Mouse (Mus musculus): ENCODE data around the gene Lyl1. TPM values are rescaled to one million over a fixed set of nuclear protein-coding genes. Genes with fewer than 3 reads are reported as not detected.
"Not testable (repeated sequence)": the region's sequence is repeated elsewhere in the genome, so short reads cannot be mapped to it uniquely, and the experiment has no call there.

Lyl1 gene
- polyA plus RNA-seq, 1 experiment, result not detected

GRCm38 (mm10) chr8:84668081-84668480 is 33.2 kb upstream of the Lyl1 start:
- Histone ChIP-seq H3K4me1 (ENCODE audit: control insufficient read depth, insufficient read depth, low read length) (no peaks in the 10 kb centered on the region), H3K4me3 (ENCODE audit: insufficient read depth, low read length) (no peak overlapping the region), H3K27ac (ENCODE audit: insufficient read depth, low read length) (no peak overlapping the region)
- no peak for TF ChIP-seq POLR2A (IDR thresholded peaks at IDR 0.05; ENCODE audit: low read depth, low read length)
- TF ChIP-seq CTCF (IDR thresholded peaks at IDR 0.05; ENCODE audit: borderline replicate concordance, insufficient read depth, low read length), result no peak

- TF ChIP-seq POLR2A (IDR thresholded peaks at IDR 0.05; ENCODE audit: low read depth, low read length) (no peak), CTCF (IDR thresholded peaks at IDR 0.05; ENCODE audit: borderline replicate concordance, insufficient read depth, low read length) (no peak)
- H3K27ac ChIP-seq (ENCODE audit: insufficient read depth, low read length), result no peak overlapping the region
- H3K4me3 ChIP-seq (ENCODE audit: insufficient read depth, low read length), result no peak overlapping the region
- H3K4me1 ChIP-seq (ENCODE audit: control insufficient read depth, insufficient read depth, low read length), result no peaks in the 10 kb centered on the region
Measured at GRCm38 (mm10) chr8:84668731-84669485, 32.3 kb upstream of the Lyl1 start.

GRCm38 (mm10) chr8:84670295-84671006 is 30.8 kb upstream of the Lyl1 start:
- H3K4me1 ChIP-seq (ENCODE audit: control insufficient read depth, insufficient read depth, low read length); H3K27ac ChIP-seq (ENCODE audit: insufficient read depth, low read length); H3K4me3 ChIP-seq (ENCODE audit: insufficient read depth, low read length): not testable (repeated sequence)

GRCm38 (mm10) chr8:84677305-84677704 is 24.0 kb upstream of the Lyl1 start:
- Histone ChIP-seq H3K4me1 (ENCODE audit: control insufficient read depth, insufficient read depth, low read length) (no peaks in the 10 kb centered on the region), H3K27ac (ENCODE audit: insufficient read depth, low read length) (no peak overlapping the region), H3K4me3 (ENCODE audit: insufficient read depth, low read length) (no peak overlapping the region)
- TF ChIP-seq CTCF (IDR thresholded peaks at IDR 0.05; ENCODE audit: borderline replicate concordance, insufficient read depth, low read length), result no peak
- no peak for TF ChIP-seq POLR2A (IDR thresholded peaks at IDR 0.05; ENCODE audit: low read depth, low read length)

GRCm38 (mm10) chr8:84681476-84681875 is 19.8 kb upstream of the Lyl1 start:
- H3K27ac ChIP-seq (ENCODE audit: insufficient read depth, low read length), result no peak overlapping the region
- no peak overlapping the region for H3K4me3 ChIP-seq (ENCODE audit: insufficient read depth, low read length)
- TF ChIP-seq POLR2A (IDR thresholded peaks at IDR 0.05; ENCODE audit: low read depth, low read length) (no peak), CTCF (IDR thresholded peaks at IDR 0.05; ENCODE audit: borderline replicate concordance, insufficient read depth, low read length) (no peak)
- H3K4me1 ChIP-seq (ENCODE audit: control insufficient read depth, insufficient read depth, low read length), result peaks cover 8% of the 10 kb centered on the region; the same call in 1 of the 2 replicates

- Histone ChIP-seq H3K4me3 (ENCODE audit: insufficient read depth, low read length) (no peak overlapping the region), H3K27ac (ENCODE audit: insufficient read depth, low read length) (no peak overlapping the region), H3K4me1 (ENCODE audit: control insufficient read depth, insufficient read depth, low read length) (peaks cover 8% of the 10 kb centered on the region; the same call in 1 of the 2 replicates)
- no peak for TF ChIP-seq POLR2A (IDR thresholded peaks at IDR 0.05; ENCODE audit: low read depth, low read length)
- TF ChIP-seq CTCF (IDR thresholded peaks at IDR 0.05; ENCODE audit: borderline replicate concordance, insufficient read depth, low read length), result no peak
Measured at GRCm38 (mm10) chr8:84682257-84682656, 19.0 kb upstream of the Lyl1 start.

- Histone ChIP-seq H3K4me3 (ENCODE audit: insufficient read depth, low read length) (no peak overlapping the region), H3K27ac (ENCODE audit: insufficient read depth, low read length) (no peak overlapping the region), H3K4me1 (ENCODE audit: control insufficient read depth, insufficient read depth, low read length) (peaks cover 8% of the 10 kb centered on the region; the same call in 1 of the 2 replicates)
- no peak for TF ChIP-seq CTCF (IDR thresholded peaks at IDR 0.05; ENCODE audit: borderline replicate concordance, insufficient read depth, low read length)
Measured at GRCm38 (mm10) chr8:84684537-84684936, 16.7 kb upstream of the Lyl1 start.

- peak within 1 kb of the TSS; percentile 66 for H3K27ac ChIP-seq (ENCODE audit: insufficient read depth, low read length)
- peaks cover 11% of the 10 kb centered on the region for H3K4me1 ChIP-seq (ENCODE audit: control insufficient read depth, insufficient read depth, low read length)
- no peak for TF ChIP-seq CTCF (IDR thresholded peaks at IDR 0.05; ENCODE audit: borderline replicate concordance, insufficient read depth, low read length)
- TF ChIP-seq POLR2A (IDR thresholded peaks at IDR 0.05; ENCODE audit: low read depth, low read length), result peak; percentile 49
- peak within 1 kb of the TSS; percentile 94 for H3K4me3 ChIP-seq (ENCODE audit: insufficient read depth, low read length)
Measured at GRCm38 (mm10) chr8:84686191-84687002, 14.9 kb upstream of the Lyl1 start, which contains the start of gene Trmt1. Gene Trmt1 (plus strand): TSS chr8:84686307.

GRCm38 (mm10) chr8:84687003-84687704 is 14.1 kb upstream of the Lyl1 start:
- H3K4me3 ChIP-seq (ENCODE audit: insufficient read depth, low read length), result peak overlapping the region; percentile 94

More at GRCm38 (mm10) chr8:84687003-84687704, 14.1 kb upstream of the Lyl1 start:
- Histone ChIP-seq H3K4me1 (ENCODE audit: control insufficient read depth, insufficient read depth, low read length) (peaks cover 11% of the 10 kb centered on the region), H3K27ac (ENCODE audit: insufficient read depth, low read length) (peak overlapping the region; percentile 84)
- TF ChIP-seq POLR2A (IDR thresholded peaks at IDR 0.05; ENCODE audit: low read depth, low read length), result no peak

All from embryonic fibroblast, embryonic 13.5 days (primary cell).